Mouse (Mus musculus) limb, embryonic 15.5 days (tissue): ENCODE results near the gene Nf2. TPM values are rescaled to one million over a fixed set of nuclear protein-coding genes. Genes with fewer than 3 reads are reported as not detected.

ENCODE experiments used
- ATAC-seq: fragments of 200-750 bp; cut with Nextera tagmentation; 2 replicates; pipeline ENCODE4 v1.8.0; 2017; ENCODE audit warnings: low read depth, moderate TSS enrichment; ENCODE audit not compliant: insufficient number of reproducible peaks, low FRiP score, low TSS enrichment
- H3K27ac ChIP-seq: fragments of 300-500 bp; sonication (generic); 2 replicates; pipeline ENCODE4 v1.5.1; 2015; ENCODE audit warnings: moderate library complexity, mild to moderate bottlenecking, inconsistent platforms
- H3K27me3 ChIP-seq: fragments of 300-500 bp; sonication (generic); 2 replicates; pipeline ENCODE4 v1.6.1; 2015; ENCODE audit warnings: inconsistent platforms
- H3K36me3 ChIP-seq: fragments of 300-500 bp; sonication (generic); 2 replicates; pipeline ENCODE4 v1.6.1; 2015; ENCODE audit warnings: inconsistent platforms
- H3K4me1 ChIP-seq: fragments of 300-500 bp; sonication (generic); 2 replicates; pipeline ENCODE4 v1.6.1; 2015; ENCODE audit warnings: inconsistent platforms
- H3K4me2 ChIP-seq: fragments of 300-500 bp; sonication (generic); 2 replicates; pipeline ENCODE4 v1.6.1; 2015; ENCODE audit warnings: mild to moderate bottlenecking, inconsistent platforms
- H3K4me3 ChIP-seq: fragments of 300-500 bp; sonication (generic); 2 replicates; pipeline ENCODE4 v1.5.1; 2015; ENCODE audit warnings: mild to moderate bottlenecking, inconsistent platforms
- H3K9ac ChIP-seq: fragments of 300-500 bp; sonication (generic); 2 replicates; pipeline ENCODE4 v1.6.1; 2015; ENCODE audit warnings: inconsistent platforms
- H3K9me3 ChIP-seq: fragments of 300-500 bp; sonication (generic); 2 replicates; pipeline ENCODE4 v1.6.1; 2016; ENCODE audit warnings: inconsistent platforms
- WGBS: fragments of 180-500 bp; shearing (Covaris S2); methylation state at CpG from one replicate; pipeline ENCODE4 v1.1.7; 2015; 5-methylcytosine and 5-hydroxymethylcytosine counted together
- polyA plus RNA-seq: library from polyadenylated mRNA; unstranded; fragments of >200 nt; fragmentation: Nextera tagmentation; extraction: Ambion mirVana; gene quantifications from 2 replicates; pipeline ENCODE4 v1.2.1, GENCODE M21; 2015

Nf2 gene
- polyA plus RNA-seq, 1 experiment from 2014 or later: 47.3 TPM

GRCm38 (mm10) chr11:4861816-4862604 lies 12.7 kb upstream of the Nf2 start:
- Histone ChIP-seq H3K27me3 (no peaks in the 10 kb centered on the region), H3K4me2 (0 out of 2 replicates have a peak overlapping the region, but pooled peaks have one; percentile 7), H3K27ac (peak overlapping the region; percentile 33; the same call in 1 of the 2 replicates), H3K9me3 (no peaks in the 10 kb centered on the region), H3K36me3 (no peaks in the 10 kb centered on the region), H3K4me3 (no peak overlapping the region), H3K9ac (no peak overlapping the region), H3K4me1 (peaks cover 15% of the 10 kb centered on the region)
- no peak for ATAC-seq
- WGBS: 15% methylated on average over 11 of the region's 11 CpGs

- no peak for ATAC-seq
- WGBS: 35% methylated on average over 1 of the region's 1 CpGs
- no peaks in the 10 kb centered on the region for H3K36me3 ChIP-seq
- H3K4me1 ChIP-seq: peaks cover 15% of the 10 kb centered on the region
- H3K27ac ChIP-seq: no peak overlapping the region
- H3K9ac ChIP-seq: no peak overlapping the region
- no peaks in the 10 kb centered on the region for H3K27me3 ChIP-seq
- no peaks in the 10 kb centered on the region for H3K9me3 ChIP-seq
- H3K4me2 ChIP-seq: no peak overlapping the region
- no peak overlapping the region for H3K4me3 ChIP-seq
Observed at GRCm38 (mm10) chr11:4860986-4861385, 11.7 kb upstream of the Nf2 start.

- H3K36me3 ChIP-seq: no peaks in the 10 kb centered on the region
- WGBS: 48% methylated on average over 2 of the region's 2 CpGs
- no peak overlapping the region for H3K4me2 ChIP-seq
- no peaks in the 10 kb centered on the region for H3K27me3 ChIP-seq
- no peak for ATAC-seq
- no peaks in the 10 kb centered on the region for H3K9me3 ChIP-seq
- peaks cover 15% of the 10 kb centered on the region for H3K4me1 ChIP-seq
- no peak overlapping the region for H3K4me3 ChIP-seq
- H3K9ac ChIP-seq: no peak overlapping the region
- H3K27ac ChIP-seq: no peak overlapping the region
Observed at GRCm38 (mm10) chr11:4858416-4858815, 9.1 kb upstream of the Nf2 start.

GRCm38 (mm10) chr11:4854181-4854580 lies 4.8 kb upstream of the Nf2 start:
- no peak overlapping the region for H3K9ac ChIP-seq
- ATAC-seq: no peak
- H3K4me1 ChIP-seq: no peaks in the 10 kb centered on the region
- H3K9me3 ChIP-seq: no peaks in the 10 kb centered on the region
- H3K4me3 ChIP-seq: no peak overlapping the region
- 94% methylated on average over 5 of the region's 5 CpGs for WGBS
- no peaks in the 10 kb centered on the region for H3K36me3 ChIP-seq
- H3K27me3 ChIP-seq: no peaks in the 10 kb centered on the region
- no peak overlapping the region for H3K27ac ChIP-seq
- H3K4me2 ChIP-seq: no peak overlapping the region

GRCm38 (mm10) chr11:4853021-4853420 lies 3.7 kb upstream of the Nf2 start:
- Histone ChIP-seq H3K4me3 (no peak overlapping the region), H3K27ac (no peak overlapping the region), H3K27me3 (no peaks in the 10 kb centered on the region), H3K4me1 (peaks cover 4% of the 10 kb centered on the region), H3K9ac (no peak overlapping the region), H3K36me3 (no peaks in the 10 kb centered on the region), H3K4me2 (no peak overlapping the region), H3K9me3 (no peaks in the 10 kb centered on the region)
- no peak for ATAC-seq

GRCm38 (mm10) chr11:4850404-4850803 lies 1.1 kb upstream of the Nf2 start:
- no peak for ATAC-seq
- Histone ChIP-seq H3K27ac (no peak overlapping the region), H3K27me3 (no peaks in the 10 kb centered on the region), H3K9ac (no peak overlapping the region), H3K4me3 (no peak overlapping the region), H3K4me2 (no peak overlapping the region), H3K9me3 (no peaks in the 10 kb centered on the region), H3K36me3 (no peaks in the 10 kb centered on the region), H3K4me1 (peaks cover 9% of the 10 kb centered on the region)
- 86% methylated on average over 2 of the region's 2 CpGs for WGBS

- ATAC-seq: peak; percentile 25; the same call in 1 of the 2 replicates
Observed at GRCm38 (mm10) chr11:4848483-4849248, 670 bp downstream of the Nf2 start.

GRCm38 (mm10) chr11:4840942-4841526 lies 8.3 kb downstream of the Nf2 start:
- Histone ChIP-seq H3K4me3 (no peak overlapping the region), H3K4me2 (no peak overlapping the region), H3K9me3 (no peaks in the 10 kb centered on the region), H3K36me3 (no peaks in the 10 kb centered on the region), H3K9ac (no peak overlapping the region), H3K27me3 (no peaks in the 10 kb centered on the region), H3K27ac (no peak overlapping the region), H3K4me1 (no peaks in the 10 kb centered on the region; the same call in 1 of the 2 replicates)
- ATAC-seq: no peak
- WGBS: 79% methylated on average over 3 of the region's 3 CpGs

More at GRCm38 (mm10) chr11:4848483-4849248, 670 bp downstream of the Nf2 start:
- Histone ChIP-seq H3K27me3 (no peaks in the 10 kb centered on the region), H3K9me3 (no peaks in the 10 kb centered on the region), H3K27ac (peak overlapping the region; percentile 79), H3K4me1 (peaks cover 9% of the 10 kb centered on the region), H3K9ac (peak overlapping the region; percentile 86), H3K36me3 (no peaks in the 10 kb centered on the region), H3K4me2 (peak overlapping the region; percentile 69), H3K4me3 (peak overlapping the region; percentile 88)
- under 1% methylated on average over 49 of the region's 50 CpGs for WGBS

GRCm38 (mm10) chr11:4838235-4838634 lies 11.1 kb downstream of the Nf2 start:
- Histone ChIP-seq H3K4me3 (no peak overlapping the region), H3K9ac (no peak overlapping the region), H3K36me3 (no peaks in the 10 kb centered on the region), H3K27ac (no peak overlapping the region), H3K4me2 (no peak overlapping the region), H3K4me1 (no peaks in the 10 kb centered on the region; the same call in 1 of the 2 replicates), H3K9me3 (no peaks in the 10 kb centered on the region), H3K27me3 (no peaks in the 10 kb centered on the region)
- ATAC-seq: no peak
- WGBS: 77% methylated on average over 1 of the region's 1 CpGs

GRCm38 (mm10) chr11:4837342-4837741 lies 12.0 kb downstream of the Nf2 start:
- Histone ChIP-seq H3K27ac (no peak overlapping the region), H3K4me3 (no peak overlapping the region), H3K4me1 (no peaks in the 10 kb centered on the region; the same call in 1 of the 2 replicates), H3K9me3 (no peaks in the 10 kb centered on the region), H3K9ac (no peak overlapping the region), H3K36me3 (no peaks in the 10 kb centered on the region), H3K27me3 (no peaks in the 10 kb centered on the region), H3K4me2 (no peak overlapping the region)
- no peak for ATAC-seq
- WGBS: 51% methylated on average over 5 of the region's 5 CpGs

GRCm38 (mm10) chr11:4836755-4837154 lies 12.6 kb downstream of the Nf2 start:
- H3K4me2 ChIP-seq: no peak overlapping the region
- ATAC-seq: no peak
- H3K4me3 ChIP-seq: no peak overlapping the region
- no peaks in the 10 kb centered on the region for H3K27me3 ChIP-seq
- no peak overlapping the region for H3K27ac ChIP-seq
- WGBS: 66% methylated on average over 6 of the region's 6 CpGs
- no peaks in the 10 kb centered on the region for H3K36me3 ChIP-seq
- no peaks in the 10 kb centered on the region for H3K9me3 ChIP-seq
- H3K4me1 ChIP-seq: no peaks in the 10 kb centered on the region; the same call in 1 of the 2 replicates
- no peak overlapping the region for H3K9ac ChIP-seq

GRCm38 (mm10) chr11:4835436-4835835 lies 13.9 kb downstream of the Nf2 start:
- no peak for ATAC-seq
- H3K4me3 ChIP-seq: no peak overlapping the region
- H3K9me3 ChIP-seq: no peaks in the 10 kb centered on the region
- no peak overlapping the region for H3K27ac ChIP-seq
- no peak overlapping the region for H3K9ac ChIP-seq
- 84% methylated on average over 6 of the region's 6 CpGs for WGBS
- no peaks in the 10 kb centered on the region for H3K36me3 ChIP-seq
- no peaks in the 10 kb centered on the region; the same call in 1 of the 2 replicates for H3K4me1 ChIP-seq
- no peak overlapping the region for H3K4me2 ChIP-seq
- H3K27me3 ChIP-seq: no peaks in the 10 kb centered on the region
